Mouse (Mus musculus) MEL (cell line): ENCODE results near the gene Prr19. TPM values are rescaled to one million over a fixed set of nuclear protein-coding genes. Genes with fewer than 3 reads are reported as not detected.
A peak's percentile ranks its signal among the peaks of the same experiment; 100 is the strongest.

ENCODE experiments used
- DNase-seq: peaks from one replicate; pipeline ENCODE4 v3.0.0; 2011; ENCODE audit warnings: low read depth, low spot score
- H3K27ac ChIP-seq: 2 replicates; pipeline ENCODE4 v1.5.1; 2012; ENCODE audit warnings: low read depth, mild to moderate bottlenecking, control low read depth, low read length, moderate library complexity; ENCODE audit not compliant: control insufficient read depth
- H3K27me3 ChIP-seq, 2 experiments: fragments of 150-350 bp in 1 of 2; sonication (generic) in 1 of 2; 2 replicates each; pipeline ENCODE4 v1.6.1; 2012; ENCODE audit warnings: low read length in 2 of 2, mild to moderate bottlenecking in 2 of 2, improper control_type of control experiment in 1 of 2, moderate library complexity in 1 of 2; ENCODE audit not compliant: insufficient read depth in 2 of 2, control insufficient read depth in 1 of 2
- H3K36me3 ChIP-seq, 2 experiments: 2 replicates each; pipeline ENCODE4 v1.6.1; 2012 to 2014; ENCODE audit warnings: low read length in 2 of 2, improper control_type of control experiment in 1 of 2, inconsistent platforms in 1 of 2, mild to moderate bottlenecking in 1 of 2; ENCODE audit not compliant: insufficient read depth in 2 of 2, control insufficient read depth in 1 of 2
- H3K4me1 ChIP-seq, 2 experiments: fragments of 150-350 bp in 1 of 2; sonication (generic) in 1 of 2; 2 replicates each; pipeline ENCODE4 v1.6.1; 2012; ENCODE audit warnings: low read length in 2 of 2, improper control_type of control experiment in 1 of 2, mild to moderate bottlenecking in 1 of 2; ENCODE audit not compliant: insufficient read depth in 2 of 2, control insufficient read depth in 1 of 2
- H3K4me3 ChIP-seq, 2 experiments: fragments of 150-350 bp in 1 of 2; sonication (generic) in 1 of 2; 2 replicates each; pipeline ENCODE4 v1.5.1; 2012; ENCODE audit warnings: low read depth in 2 of 2, low read length in 2 of 2, mild to moderate bottlenecking in 2 of 2, moderate library complexity in 2 of 2, control low read depth in 1 of 2, improper control_type of control experiment in 1 of 2; ENCODE audit not compliant: control insufficient read depth in 1 of 2, insufficient read depth in 1 of 2
- H3K79me2 ChIP-seq: 2 replicates; pipeline ENCODE4 v1.6.1; 2012; ENCODE audit warnings: mild to moderate bottlenecking, low read length, moderate library complexity; ENCODE audit not compliant: control insufficient read depth, poor library complexity, insufficient read depth
- H3K9ac ChIP-seq: 2 replicates; pipeline ENCODE4 v1.6.1; 2012; ENCODE audit warnings: low read depth, mild to moderate bottlenecking, control low read depth, low read length, moderate library complexity; ENCODE audit not compliant: control insufficient read depth, poor library complexity, severe bottlenecking
- H3K9me3 ChIP-seq: fragments of 150-350 bp; sonication (generic); replicated peaks from 2 replicates; pipeline ENCODE4 v1.6.1; 2012; ENCODE audit warnings: mild to moderate bottlenecking, low read length, improper control_type of control experiment, moderate library complexity; ENCODE audit not compliant: insufficient read depth
- BHLHE40 ChIP-seq: IDR thresholded peaks from 2 replicates; pipeline ENCODE4 v1.6.1; 2012; ENCODE audit warnings: low read depth, mild to moderate bottlenecking, inconsistent platforms, low read length, improper control_type of control experiment, borderline replicate concordance
- CHD1 ChIP-seq: IDR thresholded peaks from 2 replicates; pipeline ENCODE4 v1.6.1; 2012; ENCODE audit warnings: low read depth, mild to moderate bottlenecking, inconsistent platforms, low read length, improper control_type of control experiment
- CTCF ChIP-seq, 3 experiments: IDR thresholded peaks in 2 of 3; conservative IDR thresholded peaks in 1 of 3; 2 replicates each; pipeline ENCODE4 v1.5.1; 2011 to 2012; ENCODE audit warnings: low read length in 3 of 3, low read depth in 2 of 3, mild to moderate bottlenecking in 2 of 3, improper control_type of control experiment in 1 of 3, inconsistent platforms in 1 of 3, mixed read lengths in 1 of 3, moderate library complexity in 1 of 3; ENCODE audit not compliant: control insufficient read depth in 1 of 3, insufficient read depth in 1 of 3, poor library complexity in 1 of 3, severe bottlenecking in 1 of 3
- ELF1 ChIP-seq: IDR thresholded peaks from 2 replicates; pipeline ENCODE4 v1.6.1; 2014; ENCODE audit warnings: low read depth, mild to moderate bottlenecking, inconsistent platforms, low read length, improper control_type of control experiment, moderate library complexity
- EP300 ChIP-seq, 2 experiments: IDR thresholded peaks; 2 replicates each; pipeline ENCODE4 v1.6.1; 2011; ENCODE audit warnings: improper control_type of control experiment in 2 of 2, low read length in 2 of 2, low read depth in 1 of 2, mild to moderate bottlenecking in 1 of 2
- ETS1 ChIP-seq: IDR thresholded peaks from 2 replicates; pipeline ENCODE4 v1.6.1; 2012; ENCODE audit warnings: low read depth, mild to moderate bottlenecking, inconsistent platforms, low read length, improper control_type of control experiment, moderate library complexity
- GATA1 ChIP-seq: IDR thresholded peaks from 2 replicates; pipeline ENCODE4 v1.6.1; 2011; ENCODE audit warnings: low read depth, low read length, improper control_type of control experiment
- HCFC1 ChIP-seq: IDR thresholded peaks from 2 replicates; pipeline ENCODE4 v1.6.1; 2012; ENCODE audit warnings: low read depth, mild to moderate bottlenecking, inconsistent platforms, low read length, improper control_type of control experiment, moderate library complexity
- JUND ChIP-seq: IDR thresholded peaks from 2 replicates; pipeline ENCODE4 v1.6.1; 2011; ENCODE audit warnings: low read depth, mild to moderate bottlenecking, improper control_type of control experiment, low read length
- KAT2A ChIP-seq: conservative IDR thresholded peaks from 2 replicates; pipeline ENCODE4 v1.6.1; 2012; ENCODE audit warnings: low read depth, low read length, improper control_type of control experiment, inconsistent platforms
- MAFK ChIP-seq: IDR thresholded peaks from 2 replicates; pipeline ENCODE4 v1.6.1; 2011; ENCODE audit warnings: low read depth, mild to moderate bottlenecking, low read length, improper control_type of control experiment, borderline replicate concordance
- MAX ChIP-seq: IDR thresholded peaks from 2 replicates; pipeline ENCODE4 v1.6.1; 2011; ENCODE audit warnings: low read length, improper control_type of control experiment
- MAZ ChIP-seq: IDR thresholded peaks from 2 replicates; pipeline ENCODE4 v1.6.1; 2012; ENCODE audit warnings: low read depth, mild to moderate bottlenecking, inconsistent platforms, low read length, improper control_type of control experiment
- MEF2A ChIP-seq: IDR thresholded peaks from 2 replicates; pipeline ENCODE4 v1.6.1; 2014; ENCODE audit warnings: low read depth, mild to moderate bottlenecking, inconsistent platforms, low read length, improper control_type of control experiment; ENCODE audit not compliant: poor library complexity, insufficient replicate concordance, severe bottlenecking; ENCODE audit errors: extremely low read depth
- MXI1 ChIP-seq: IDR thresholded peaks from 2 replicates; pipeline ENCODE4 v1.6.1; 2011; ENCODE audit warnings: mild to moderate bottlenecking, low read depth, low read length, improper control_type of control experiment
- MYC ChIP-seq: IDR thresholded peaks from 2 replicates; pipeline ENCODE4 v1.6.1; 2011; ENCODE audit warnings: low read depth, mild to moderate bottlenecking, low read length, improper control_type of control experiment, moderate library complexity
- NRF1 ChIP-seq: IDR thresholded peaks from 2 replicates; pipeline ENCODE4 v1.6.1; 2014; ENCODE audit warnings: low read depth, mild to moderate bottlenecking, inconsistent platforms, low read length, improper control_type of control experiment, moderate library complexity; ENCODE audit not compliant: poor library complexity, insufficient read depth, severe bottlenecking
- POLR2A ChIP-seq, 2 experiments: IDR thresholded peaks; 2 replicates each; pipeline ENCODE4 v1.6.1; 2011 to 2012; ENCODE audit warnings: low read length in 2 of 2, mild to moderate bottlenecking in 2 of 2, control low read depth in 1 of 2, improper control_type of control experiment in 1 of 2, low read depth in 1 of 2, moderate library complexity in 1 of 2; ENCODE audit not compliant: control insufficient read depth in 1 of 2, insufficient read depth in 1 of 2, poor library complexity in 1 of 2
- POLR2AphosphoS5 ChIP-seq: IDR thresholded peaks from 2 replicates; pipeline ENCODE4 v1.6.1; 2012; ENCODE audit warnings: low read depth, borderline replicate concordance, mild to moderate bottlenecking, inconsistent platforms, low read length, moderate library complexity, mixed read lengths
- RCOR1 ChIP-seq: IDR thresholded peaks from 2 replicates; pipeline ENCODE4 v1.6.1; 2012; ENCODE audit warnings: low read depth, mild to moderate bottlenecking, inconsistent platforms, low read length, improper control_type of control experiment
- SIN3A ChIP-seq: IDR thresholded peaks from 2 replicates; pipeline ENCODE4 v1.6.1; 2012; ENCODE audit warnings: low read length, improper control_type of control experiment, inconsistent platforms
- SMC3 ChIP-seq: IDR thresholded peaks from 2 replicates; pipeline ENCODE4 v1.6.1; 2011; ENCODE audit warnings: low read depth, low read length, improper control_type of control experiment
- TAL1 ChIP-seq: IDR thresholded peaks from 2 replicates; pipeline ENCODE4 v1.6.1; 2012; ENCODE audit warnings: mild to moderate bottlenecking, inconsistent platforms, low read length, moderate library complexity, mixed read lengths
- TBP ChIP-seq: IDR thresholded peaks from 2 replicates; pipeline ENCODE4 v1.8.0; 2011; ENCODE audit warnings: low read depth, low read length, improper control_type of control experiment
- TCF12 ChIP-seq: IDR thresholded peaks from 2 replicates; pipeline ENCODE4 v1.6.1; 2014; ENCODE audit warnings: low read depth, mild to moderate bottlenecking, inconsistent platforms, low read length, improper control_type of control experiment, moderate library complexity
- UBTF ChIP-seq: IDR thresholded peaks from 2 replicates; pipeline ENCODE4 v1.6.1; 2012; ENCODE audit warnings: low read depth, mild to moderate bottlenecking, inconsistent platforms, low read length, improper control_type of control experiment, moderate library complexity, borderline replicate concordance; ENCODE audit not compliant: insufficient read depth
- USF2 ChIP-seq, 2 experiments: IDR thresholded peaks; 2 replicates each; pipeline ENCODE4 v1.6.1; 2011 to 2012; ENCODE audit warnings: improper control_type of control experiment in 2 of 2, low read length in 2 of 2, borderline replicate concordance in 1 of 2, inconsistent platforms in 1 of 2, low read depth in 1 of 2, mild to moderate bottlenecking in 1 of 2; ENCODE audit not compliant: insufficient read depth in 1 of 2
- ZC3H11A ChIP-seq: IDR thresholded peaks from 2 replicates; pipeline ENCODE4 v1.6.1; 2012; ENCODE audit warnings: low read depth, mild to moderate bottlenecking, inconsistent platforms, low read length, improper control_type of control experiment
- ZKSCAN1 ChIP-seq: IDR thresholded peaks from 2 replicates; pipeline ENCODE4 v1.6.1; 2012; ENCODE audit warnings: low read depth, mild to moderate bottlenecking, inconsistent platforms, low read length, improper control_type of control experiment, moderate library complexity
- polyA plus RNA-seq, 2 experiments: library from polyadenylated mRNA; stranded (reverse) in 1 of 2; unstranded in 1 of 2; fragments of >175 nt in 1 of 2; fragments of >200 nt in 1 of 2; gene quantifications; 2 replicates each; pipeline versions ENCODE4 v1.2.1 to v1.2.4; 2012; ENCODE audit warnings: low replicate concordance in 2 of 2, low read depth in 1 of 2; ENCODE audit not compliant: insufficient read length in 2 of 2, insufficient read depth in 1 of 2, missing spikeins in 1 of 2
- total RNA-seq: library from RNA; depleted of rRNA; stranded (reverse); fragments of 300-350 nt; gene quantifications from 2 replicates; pipeline ENCODE4 v1.2.3, GENCODE M21; 2012

Prr19 gene
- total and polyA plus RNA-seq, 3 experiments = 0.11 TPM; not detected in 2

DNA sequence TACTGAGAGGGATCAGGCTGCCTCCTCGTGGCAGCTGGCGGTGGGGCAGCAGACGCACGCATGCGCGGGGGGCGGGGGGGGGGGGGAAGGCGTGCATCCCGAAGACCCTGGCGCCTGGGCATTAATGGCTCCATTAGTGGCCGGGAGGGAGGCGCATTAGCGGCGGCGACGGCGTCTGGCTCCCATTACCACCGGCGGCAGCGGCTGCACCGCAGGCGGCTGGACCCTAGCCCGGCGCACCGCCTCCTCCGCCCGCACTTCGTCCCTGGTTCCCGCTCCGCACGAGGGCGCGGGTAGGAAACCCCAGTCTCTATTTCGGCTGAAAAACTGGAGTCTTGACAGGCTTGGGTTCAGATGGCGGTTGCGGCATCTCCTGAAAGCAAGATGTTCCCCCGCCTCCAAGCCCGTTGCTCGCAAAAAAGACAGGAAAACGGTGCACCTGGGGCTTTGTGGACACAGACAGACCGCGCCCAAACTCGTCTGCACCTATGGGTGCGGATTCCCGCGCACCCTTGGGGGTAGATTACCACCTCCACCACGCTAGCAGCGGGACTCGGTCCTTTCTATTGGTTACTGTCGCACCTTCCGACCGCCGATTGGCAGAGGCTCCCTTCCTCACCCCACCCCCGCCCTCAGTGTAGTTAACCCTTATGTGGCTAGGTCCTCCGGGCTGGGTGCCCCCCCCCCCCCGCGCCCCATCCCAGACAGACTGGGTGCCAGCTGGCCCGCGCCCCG, 22.7 kb upstream of the Prr19 start (continued):
- TF ChIP-seq HCFC1 = peak; percentile 67; the same call in 1 of the 2 replicates
- no peak for TF ChIP-seq TAL1
- TF ChIP-seq BHLHE40 = no peak
- TF ChIP-seq POLR2AphosphoS5 = no peak
- TF ChIP-seq MEF2A = no peak
- peak; percentile 61 to 81; a peak in 3 of 4 replicates for TF ChIP-seq POLR2A (IDR thresholded peaks at IDR 0.05; ENCODE audit: control insufficient read depth in 1 of 2, insufficient read depth in 1 of 2, low read depth in 1 of 2, low read length in 2 of 2, poor library complexity in 1 of 2)
- no peak for TF ChIP-seq USF2 (IDR thresholded peaks at IDR 0.05; ENCODE audit: borderline replicate concordance in 1 of 2, insufficient read depth in 1 of 2, low read depth in 1 of 2, low read length in 2 of 2)
- TF ChIP-seq EP300 (IDR thresholded peaks at IDR 0.05; ENCODE audit: low read depth in 1 of 2, low read length in 2 of 2) = peak in 1 of 2 experiments; percentile 43; a peak in 2 of 4 replicates
- peak; percentile 78 for TF ChIP-seq NRF1

DNA sequence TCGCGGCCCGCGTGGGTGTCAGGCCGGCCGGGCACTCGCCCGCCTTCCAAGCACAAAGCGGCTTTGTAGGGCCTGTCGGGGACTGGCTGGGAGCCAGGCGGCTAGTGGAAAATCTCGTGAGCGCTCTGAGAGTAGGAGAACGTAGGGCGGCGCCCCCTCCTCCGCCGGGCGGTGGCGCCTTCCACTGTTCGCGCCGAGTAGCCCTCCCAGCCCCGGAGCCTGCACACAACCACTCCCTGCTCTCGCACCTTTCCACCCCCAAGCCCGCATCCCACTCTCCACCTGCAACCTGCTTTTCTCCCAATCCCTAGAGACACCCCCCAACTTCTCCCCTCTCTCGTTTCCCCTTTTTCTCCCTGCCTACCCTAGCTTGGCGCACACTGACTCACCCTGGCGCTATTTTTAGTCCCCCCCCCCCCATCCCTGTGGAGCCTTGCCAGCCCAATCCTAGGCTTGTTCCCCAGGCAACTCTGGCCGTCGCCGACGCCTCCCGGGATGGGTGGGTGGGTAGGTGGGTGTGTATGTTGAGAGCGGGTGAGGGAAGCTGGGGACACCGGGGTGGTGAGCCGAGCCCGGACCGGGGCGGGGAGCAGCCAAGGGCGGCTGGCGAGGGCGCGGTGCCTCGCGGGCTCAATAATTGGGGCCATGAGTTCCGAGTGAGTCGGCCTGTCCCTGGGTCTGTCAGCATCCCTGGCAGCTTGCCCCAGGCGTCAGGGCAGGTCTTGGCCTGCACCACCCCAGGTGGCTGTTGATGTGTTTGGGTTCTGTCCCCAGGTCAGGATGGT, 21.9 kb upstream of the Prr19 start:
- H3K9me3 ChIP-seq = no peaks in the 10 kb centered on the region
- H3K9ac ChIP-seq = peak overlapping the region; percentile 62
- H3K4me1 ChIP-seq = peaks cover 30 to 50% of the 10 kb centered on the region in 2 experiments
- H3K4me3 ChIP-seq = peak overlapping the region; percentile 42 to 44
- H3K36me3 ChIP-seq = peaks cover 0 to 48% of the 10 kb centered on the region in 2 experiments; a peak in 2 of 4 replicates
- peaks cover 29% of the 10 kb centered on the region for H3K79me2 ChIP-seq
- H3K27me3 ChIP-seq = no peaks in the 10 kb centered on the region
- peak; percentile 89 for DNase-seq
- peak overlapping the region; percentile 94 for H3K27ac ChIP-seq
- TF ChIP-seq MAX (peak; percentile 21; the same call in 1 of the 2 replicates), UBTF (no peak), CTCF (IDR thresholded peaks at IDR 0.05 in 2 of 3, conservative IDR thresholded peaks at IDR 0.05 in 1 of 3; ENCODE audit: control insufficient read depth in 1 of 3, insufficient read depth in 1 of 3, low read depth in 2 of 3, low read length in 3 of 3, poor library complexity in 1 of 3, severe bottlenecking in 1 of 3) (peak in 2 of 3 experiments; percentile 23 to 32; a peak in 3 of 6 replicates), GATA1 (no peak), MEF2A (peak; percentile 97), RCOR1 (0 out of 2 replicates have a peak, but pooled peaks have one; percentile 7), SIN3A (peak; percentile 37), TCF12 (peak; percentile 6; the same call in 1 of the 2 replicates), EP300 (IDR thresholded peaks at IDR 0.05; ENCODE audit: low read depth in 1 of 2, low read length in 2 of 2) (peak in 1 of 2 experiments; percentile 46; a peak in 2 of 4 replicates), USF2 (IDR thresholded peaks at IDR 0.05; ENCODE audit: borderline replicate concordance in 1 of 2, insufficient read depth in 1 of 2, low read depth in 1 of 2, low read length in 2 of 2) (no peak), SMC3 (no peak), POLR2A (IDR thresholded peaks at IDR 0.05; ENCODE audit: control insufficient read depth in 1 of 2, insufficient read depth in 1 of 2, low read depth in 1 of 2, low read length in 2 of 2, poor library complexity in 1 of 2) (0 out of 4 replicates have a peak, but pooled peaks of 1 of the 2 experiments have one; percentile 34), MAFK (no peak), ZKSCAN1 (no peak), MAZ (peak; percentile 80; the same call in 1 of the 2 replicates), TBP (no peak), ELF1 (no peak), CHD1 (no peak), ZC3H11A (no peak), JUND (no peak), MXI1 (peak; percentile 70; the same call in 1 of the 2 replicates), MYC (no peak), ETS1 (peak; percentile 75), KAT2A (no peak), NRF1 (0 out of 2 replicates have a peak, but pooled peaks have one; percentile 14)
